Mouse (Mus musculus) E14TG2a.4 (cell line): ENCODE results near the gene Iqgap2.

Source experiments
- CTCF ChIP-seq: conservative IDR thresholded peaks from 2 replicates; pipeline ENCODE4 v1.5.1; 2014; ENCODE audit warnings: low read length
- POU5F1 ChIP-seq: IDR thresholded peaks from 2 replicates; pipeline ENCODE4 v1.6.1; 2014; ENCODE audit warnings: low read length, borderline replicate concordance

DNA sequence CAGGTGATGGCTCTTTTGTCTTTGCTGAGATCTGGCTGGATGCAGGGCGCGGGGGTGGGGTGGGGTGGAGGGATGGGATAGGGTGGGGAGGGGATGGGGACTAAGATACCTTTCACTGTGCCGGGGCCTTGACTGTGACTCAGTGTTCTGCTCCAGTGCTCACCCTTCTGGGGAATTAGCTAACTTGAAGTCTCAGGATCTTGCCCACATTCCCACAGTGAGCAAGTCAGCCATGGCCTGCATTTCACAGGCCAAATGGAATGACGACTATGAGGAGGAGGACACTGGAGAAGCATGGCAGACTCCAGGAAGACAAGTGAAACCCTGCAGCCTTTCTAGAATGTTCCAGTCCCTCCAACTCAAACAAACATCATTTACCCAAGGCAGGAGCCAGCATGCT, 280.0 kb downstream of the Iqgap2 start:
- no peak for TF ChIP-seq CTCF
- TF ChIP-seq POU5F1 = no peak
